Mouse (Mus musculus): ENCODE measurements around the gene Etfrf1. TPM values are rescaled to one million over a fixed set of nuclear protein-coding genes. Genes with fewer than 3 reads are reported as not detected.

Gene Etfrf1
- polyA plus RNA-seq (2016; fragmentation: Nextera tagmentation; extraction: Ambion mirVana), result 58.3 and 60.0 TPM in 2 replicates

- peak within 1 kb of the TSS; percentile 81 for H3K9ac ChIP-seq
Observed at GRCm38 (mm10) chr6:145210816-145211338, at the start of gene Etfrf1, which contains the start of gene Casc1. TSS of gene Etfrf1 (plus strand) at chr6:145211134. TSS of gene Casc1 (minus strand) at chr6:145211005.

GRCm38 (mm10) chr6:145171892-145172606 is 38.9 kb upstream of the Etfrf1 start:
- Histone ChIP-seq H3K27me3 (replicated peaks) (peaks cover 13% of the 10 kb centered on the region; the same call in 1 of the 2 replicates), H3K36me3 (no peaks in the 10 kb centered on the region), H3K4me2 (peak overlapping the region; percentile 54), H3K9ac (no peak overlapping the region), H3K4me1 (replicated peaks) (peaks cover 43% of the 10 kb centered on the region), H3K9me3 (replicated peaks) (no peaks in the 10 kb centered on the region), H3K4me3 (no peak overlapping the region), H3K27ac (ENCODE audit: poor library complexity, severe bottlenecking) (peak overlapping the region; percentile 14; the same call in 1 of the 2 replicates)
- peak; percentile 63; the same call in 1 of the 2 replicates for ATAC-seq (ENCODE audit: insufficient number of reproducible peaks, low FRiP score)
- 43% methylated on average over 14 of the region's 14 CpGs for WGBS

More at GRCm38 (mm10) chr6:145210816-145211338, at the start of gene Etfrf1, which contains the start of gene Casc1:
- peaks cover 9% of the 10 kb centered on the region for H3K4me1 ChIP-seq (replicated peaks)
- WGBS, result 0% methylated on average over 36 of the region's 36 CpGs
- peaks cover 5% of the 10 kb centered on the region for H3K36me3 ChIP-seq
- peak within 1 kb of the TSS; percentile 90 for H3K4me2 ChIP-seq
- H3K4me3 ChIP-seq, result peak within 1 kb of the TSS; percentile 67
- peak within 1 kb of the TSS; percentile 99 for H3K27ac ChIP-seq (ENCODE audit: poor library complexity, severe bottlenecking)
- peak; percentile 100 for ATAC-seq (ENCODE audit: insufficient number of reproducible peaks, low FRiP score)
- no peaks in the 10 kb centered on the region for H3K27me3 ChIP-seq (replicated peaks)
- H3K9me3 ChIP-seq (replicated peaks), result no peaks in the 10 kb centered on the region

- H3K4me2 ChIP-seq, result peak overlapping the region; percentile 39
- H3K9me3 ChIP-seq (replicated peaks), result no peaks in the 10 kb centered on the region
- H3K9ac ChIP-seq, result no peak overlapping the region
- peak; percentile 81 for ATAC-seq (ENCODE audit: insufficient number of reproducible peaks, low FRiP score)
- no peaks in the 10 kb centered on the region for H3K36me3 ChIP-seq
- H3K27me3 ChIP-seq (replicated peaks), result peaks cover 21% of the 10 kb centered on the region; the same call in 1 of the 2 replicates
- WGBS, result 4% methylated on average over 11 of the region's 11 CpGs
- H3K27ac ChIP-seq (ENCODE audit: poor library complexity, severe bottlenecking), result peak overlapping the region; percentile 69
- H3K4me1 ChIP-seq (replicated peaks), result peaks cover 43% of the 10 kb centered on the region
- no peak overlapping the region for H3K4me3 ChIP-seq
Observed at GRCm38 (mm10) chr6:145173781-145174191, 37.1 kb upstream of the Etfrf1 start.

GRCm38 (mm10) chr6:145175571-145175981 is 35.4 kb upstream of the Etfrf1 start:
- H3K27ac ChIP-seq (ENCODE audit: poor library complexity, severe bottlenecking), result no peak overlapping the region
- H3K4me3 ChIP-seq, result no peak overlapping the region
- H3K9me3 ChIP-seq (replicated peaks), result no peaks in the 10 kb centered on the region
- WGBS, result 34% methylated on average over 9 of the region's 9 CpGs
- no peaks in the 10 kb centered on the region for H3K36me3 ChIP-seq
- no peak overlapping the region for H3K9ac ChIP-seq
- peaks cover 43% of the 10 kb centered on the region for H3K4me1 ChIP-seq (replicated peaks)
- ATAC-seq (ENCODE audit: insufficient number of reproducible peaks, low FRiP score), result no peak
- H3K27me3 ChIP-seq (replicated peaks), result peaks cover 16% of the 10 kb centered on the region; the same call in 1 of the 2 replicates
- no peak overlapping the region for H3K4me2 ChIP-seq

- 53% methylated on average over 10 of the region's 10 CpGs for whole genome bisulfite sequencing
- H3K9ac ChIP-seq, result no peak overlapping the region
- H3K27ac ChIP-seq (ENCODE audit: poor library complexity, severe bottlenecking), result no peak overlapping the region
- no peak overlapping the region for H3K4me2 ChIP-seq
- H3K4me3 ChIP-seq, result no peak overlapping the region
- H3K9me3 ChIP-seq (replicated peaks), result no peaks in the 10 kb centered on the region
- H3K27me3 ChIP-seq (replicated peaks), result peaks cover 16% of the 10 kb centered on the region; the same call in 1 of the 2 replicates
- peaks cover 42% of the 10 kb centered on the region for H3K4me1 ChIP-seq (replicated peaks)
- H3K36me3 ChIP-seq, result no peaks in the 10 kb centered on the region
- ATAC-seq (ENCODE audit: insufficient number of reproducible peaks, low FRiP score), result no peak
Observed at GRCm38 (mm10) chr6:145176474-145176873, 34.5 kb upstream of the Etfrf1 start.

- WGBS, result 32% methylated on average over 6 of the region's 6 CpGs
- H3K4me1 ChIP-seq (replicated peaks), result peaks cover 22% of the 10 kb centered on the region
Observed at GRCm38 (mm10) chr6:145179665-145180064, 31.3 kb upstream of the Etfrf1 start.

GRCm38 (mm10) chr6:145182044-145182443 is 28.9 kb upstream of the Etfrf1 start:
- Histone ChIP-seq H3K9ac (no peak overlapping the region), H3K36me3 (no peaks in the 10 kb centered on the region), H3K4me3 (no peak overlapping the region; the same call in 1 of the 2 replicates), H3K27ac (ENCODE audit: poor library complexity, severe bottlenecking) (peak overlapping the region; percentile 42), H3K27me3 (replicated peaks) (peaks cover 9% of the 10 kb centered on the region; the same call in 1 of the 2 replicates), H3K4me1 (replicated peaks) (peaks cover 11% of the 10 kb centered on the region; the same call in 1 of the 2 replicates), H3K9me3 (replicated peaks) (no peaks in the 10 kb centered on the region), H3K4me2 (peak overlapping the region; percentile 20)
- WGBS, result 22% methylated on average over 8 of the region's 8 CpGs
- ATAC-seq (ENCODE audit: insufficient number of reproducible peaks, low FRiP score), result peak; percentile 31; the same call in 1 of the 2 replicates

More at GRCm38 (mm10) chr6:145179665-145180064, 31.3 kb upstream of the Etfrf1 start:
- Histone ChIP-seq H3K27ac (ENCODE audit: poor library complexity, severe bottlenecking) (no peak overlapping the region), H3K27me3 (replicated peaks) (peaks cover 16% of the 10 kb centered on the region; the same call in 1 of the 2 replicates), H3K9me3 (replicated peaks) (no peaks in the 10 kb centered on the region), H3K4me2 (no peak overlapping the region), H3K36me3 (no peaks in the 10 kb centered on the region), H3K4me3 (no peak overlapping the region), H3K9ac (no peak overlapping the region)
- ATAC-seq (ENCODE audit: insufficient number of reproducible peaks, low FRiP score), result no peak

GRCm38 (mm10) chr6:145186096-145186495 is 24.8 kb upstream of the Etfrf1 start:
- Histone ChIP-seq H3K4me3 (no peak overlapping the region), H3K9ac (no peak overlapping the region), H3K36me3 (no peaks in the 10 kb centered on the region), H3K4me2 (no peak overlapping the region), H3K27ac (ENCODE audit: poor library complexity, severe bottlenecking) (no peak overlapping the region), H3K27me3 (replicated peaks) (0 out of 2 replicates have a peak, but pooled peaks cover 7% of the 10 kb centered on the region), H3K4me1 (replicated peaks) (peaks cover 11% of the 10 kb centered on the region; the same call in 1 of the 2 replicates), H3K9me3 (replicated peaks) (no peaks in the 10 kb centered on the region)
- no peak for ATAC-seq (ENCODE audit: insufficient number of reproducible peaks, low FRiP score)
- 97% methylated on average over 1 of the region's 1 CpGs for WGBS

GRCm38 (mm10) chr6:145187093-145188088 is 23.5 kb upstream of the Etfrf1 start:
- no peaks in the 10 kb centered on the region for H3K4me1 ChIP-seq (replicated peaks)
- 62% methylated on average over 27 of the region's 27 CpGs for WGBS
- H3K4me3 ChIP-seq, result peak overlapping the region; percentile 26
- ATAC-seq (ENCODE audit: insufficient number of reproducible peaks, low FRiP score), result no peak; the same call in 1 of the 2 replicates
- no peak overlapping the region for H3K27ac ChIP-seq (ENCODE audit: poor library complexity, severe bottlenecking)
- peak overlapping the region; percentile 37; the same call in 1 of the 2 replicates for H3K9ac ChIP-seq
- no peaks in the 10 kb centered on the region for H3K9me3 ChIP-seq (replicated peaks)
- H3K36me3 ChIP-seq, result no peaks in the 10 kb centered on the region
- H3K27me3 ChIP-seq (replicated peaks), result 0 out of 2 replicates have a peak, but pooled peaks cover 7% of the 10 kb centered on the region
- H3K4me2 ChIP-seq, result peak overlapping the region; percentile 59

- Histone ChIP-seq H3K9me3 (replicated peaks) (no peaks in the 10 kb centered on the region; the same call in 1 of the 2 replicates), H3K36me3 (no peaks in the 10 kb centered on the region), H3K9ac (no peak overlapping the region), H3K4me2 (no peak overlapping the region), H3K27ac (ENCODE audit: poor library complexity, severe bottlenecking) (no peak overlapping the region), H3K4me1 (replicated peaks) (no peaks in the 10 kb centered on the region), H3K27me3 (replicated peaks) (0 out of 2 replicates have a peak, but pooled peaks cover under 1% of the 10 kb centered on the region), H3K4me3 (no peak overlapping the region)
- WGBS, result 75% methylated on average over 3 of the region's 3 CpGs
- no peak for ATAC-seq (ENCODE audit: insufficient number of reproducible peaks, low FRiP score)
Observed at GRCm38 (mm10) chr6:145193038-145193437, 17.9 kb upstream of the Etfrf1 start.

Measured in heart, embryonic 12.5 days (tissue).